Mouse (Mus musculus) heart, adult 11 months (tissue): ENCODE measurements at regions not wholly inside any gene's neighbourhood (a gene's known extent, or its start where the extent isn't known, plus 50 kb on each side); places are given as distances from the start of the nearest gene placed in this dataset.

Source experiments
- DNase-seq: peaks from one replicate; pipeline ENCODE4 v3.0.0; 2022

DNA sequence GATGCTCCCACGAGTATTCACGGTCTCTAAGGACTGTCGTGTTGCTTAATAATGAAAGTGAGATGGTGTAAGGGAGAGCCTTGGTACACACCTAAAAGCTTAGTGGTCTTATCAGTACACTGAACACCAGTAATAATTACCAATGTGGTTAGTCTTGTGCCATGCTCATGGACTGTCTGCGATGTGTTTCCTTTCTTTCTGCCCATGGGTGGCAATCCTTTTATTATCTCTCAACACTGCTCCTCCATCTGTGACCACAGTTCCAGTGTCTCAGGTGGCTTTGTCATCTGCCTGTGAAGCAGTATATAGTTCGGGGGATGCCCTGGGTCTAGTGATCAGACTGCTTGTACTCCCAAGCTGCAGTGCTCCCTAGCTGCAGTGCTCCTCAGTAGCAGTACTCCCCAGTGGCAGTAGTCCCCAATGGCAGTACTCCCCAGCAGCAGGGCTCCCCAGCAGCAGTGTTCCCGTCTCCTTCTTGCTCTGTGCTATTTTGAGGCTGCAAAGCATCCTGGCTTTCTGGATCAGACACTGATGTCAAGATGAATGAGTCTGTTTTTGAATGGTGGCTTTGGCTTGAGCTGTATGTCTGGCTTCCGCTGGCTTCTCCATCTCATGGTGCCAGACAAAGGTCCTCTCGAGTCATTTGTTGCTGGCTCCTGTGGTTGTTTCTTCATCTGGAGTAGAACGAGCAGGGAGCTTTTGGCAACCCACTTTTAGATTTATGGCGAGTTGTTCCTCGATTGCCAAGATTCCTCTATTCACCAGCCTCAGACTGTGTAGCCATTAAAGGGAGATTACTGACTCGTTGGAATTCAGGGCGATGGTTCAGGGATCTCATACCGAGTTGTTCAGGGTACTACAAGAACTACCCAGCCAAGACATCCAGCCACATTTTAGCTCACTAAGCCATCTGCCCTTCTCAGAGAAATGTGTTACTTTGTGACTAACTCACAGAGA lies 88.4 kb upstream of the Plxnc1 start:
- no peak for DNase-seq

- no peak for DNase-seq
These were observed 86.7 kb upstream of the Plxnc1 start for GRCm38 (mm10) chr10:95031371-95031770.

DNA sequence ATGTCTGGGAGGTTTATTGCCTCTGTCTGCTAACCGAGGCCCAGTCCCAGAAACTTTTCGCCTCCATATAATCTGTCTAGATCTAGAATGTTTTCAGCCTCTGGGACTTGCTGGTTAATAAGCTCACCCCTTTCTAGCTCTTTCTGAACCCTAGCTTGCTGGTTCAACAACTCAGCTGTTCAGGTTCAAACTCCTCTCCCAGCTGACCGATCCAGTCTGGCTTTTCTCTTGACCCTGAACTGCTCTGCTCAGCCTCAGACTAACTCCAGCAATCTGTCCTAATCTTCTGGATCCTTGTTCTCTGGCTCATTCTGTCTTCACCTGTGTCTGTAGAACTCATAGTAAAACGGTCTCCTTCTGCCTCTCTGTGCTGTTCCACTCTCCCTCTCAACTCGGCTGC lies 86.2 kb upstream of the Plxnc1 start:
- no peak for DNase-seq

- DNase-seq: no peak
These were observed 84.9 kb upstream of the Plxnc1 start for GRCm38 (mm10) chr10:95029554-95029953.

DNA sequence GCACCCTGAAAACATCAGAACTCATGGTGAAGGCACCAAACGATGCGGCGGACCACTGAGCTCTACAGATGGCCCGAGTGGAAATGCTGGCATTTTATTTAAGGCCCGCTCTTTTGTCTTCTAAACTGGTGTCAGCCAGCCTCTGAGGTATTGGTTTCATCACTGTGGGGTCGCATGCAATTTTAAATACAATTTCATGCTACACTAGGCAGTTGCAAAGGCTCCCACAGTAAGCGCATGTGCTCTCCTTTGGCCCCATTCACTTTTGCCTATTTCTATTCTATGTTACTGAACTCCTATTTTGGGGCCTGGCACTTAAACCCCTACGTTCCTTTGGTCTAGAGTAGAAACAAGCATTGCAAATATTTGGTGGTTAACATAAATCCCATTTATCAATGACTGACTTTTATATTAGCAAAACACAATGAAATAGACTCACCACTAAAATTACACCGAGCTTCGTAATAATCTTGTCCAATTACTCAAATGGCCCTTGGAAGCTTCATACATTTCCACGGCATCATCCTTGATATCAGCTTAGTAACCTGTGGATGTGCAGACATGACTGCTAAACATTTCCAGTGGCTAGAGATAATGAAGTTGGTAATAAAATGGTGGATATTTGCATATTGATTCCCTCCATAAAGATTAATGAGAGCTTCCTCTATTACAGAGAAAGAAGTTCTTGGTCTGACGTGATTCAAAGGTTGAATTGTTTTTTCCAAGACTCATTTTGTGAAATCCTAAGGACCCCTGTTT lies 81.1 kb upstream of the Plxnc1 start:
- no peak for DNase-seq

DNA sequence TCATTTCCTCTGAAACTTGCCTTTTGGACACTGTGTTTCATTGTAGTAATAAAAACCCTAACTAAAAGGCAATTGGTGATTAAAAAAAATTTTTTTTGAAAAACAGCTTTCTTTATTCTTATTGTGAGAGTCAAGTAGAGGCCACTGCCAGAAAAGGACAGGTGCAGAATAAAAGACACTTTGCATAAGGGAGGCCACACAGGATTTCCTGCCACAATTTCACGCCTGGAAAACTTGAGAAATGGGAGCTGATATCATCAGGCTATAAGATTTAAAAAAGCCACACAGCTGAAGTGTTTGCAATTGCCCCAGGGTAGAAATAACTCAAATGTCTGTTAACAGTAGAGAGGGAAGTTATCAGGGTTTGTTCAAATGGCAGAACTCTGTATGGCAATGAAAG lies 76.6 kb upstream of the Plxnc1 start:
- no peak for DNase-seq

- DNase-seq: no peak
These were observed 72.3 kb upstream of the Plxnc1 start for GRCm38 (mm10) chr10:95016896-95017295.

DNA sequence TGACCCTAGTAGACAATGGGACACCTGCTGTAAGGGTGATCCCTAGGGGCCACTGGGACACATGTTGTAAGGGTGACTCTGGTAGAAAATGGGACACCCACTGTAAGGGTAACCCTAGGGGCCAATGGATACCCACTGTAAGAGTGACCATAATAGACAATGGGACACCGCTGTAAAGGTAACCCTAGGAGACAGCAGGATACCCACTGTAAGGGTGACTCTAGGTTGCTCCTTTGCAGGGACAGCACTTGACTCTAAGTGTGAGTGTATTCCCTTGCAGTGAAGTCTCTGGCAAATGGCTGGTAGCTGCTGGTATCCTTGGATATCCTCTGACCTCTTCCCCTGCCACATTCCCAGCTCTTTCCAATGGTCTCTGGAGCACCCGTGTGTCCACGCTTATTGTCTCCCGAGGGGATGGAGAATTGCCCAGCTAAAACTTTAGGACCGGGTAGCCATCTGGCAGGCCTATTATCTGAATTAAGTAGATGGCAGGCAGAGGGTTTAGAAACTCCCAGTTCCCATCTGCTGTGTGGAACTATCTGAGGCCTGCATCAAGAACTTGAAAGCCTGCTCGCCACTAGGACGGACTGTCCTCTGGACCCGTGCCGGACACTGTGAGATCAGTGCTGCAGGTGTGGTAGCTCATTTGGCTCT lies 70.8 kb upstream of the Plxnc1 start:
- DNase-seq: peak; percentile 70

DNA sequence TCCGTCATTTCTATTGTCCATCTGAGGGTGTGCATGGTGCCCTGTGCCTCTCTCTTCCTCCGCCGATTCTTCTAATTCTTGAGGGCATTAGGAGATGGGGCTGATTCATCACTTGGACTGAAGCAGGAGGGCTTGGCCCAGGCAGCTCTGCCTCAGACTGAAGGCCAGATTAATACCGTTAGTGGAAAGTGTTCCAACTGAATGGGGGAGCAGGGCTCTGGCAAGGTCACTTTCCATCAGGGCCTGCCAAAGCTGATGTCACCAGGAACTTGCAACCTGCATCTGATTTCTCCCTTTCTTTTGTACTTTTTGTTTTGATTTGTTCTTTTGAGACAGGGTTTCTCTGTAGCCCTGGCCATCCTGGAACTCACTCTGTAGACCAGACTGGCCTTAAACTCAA lies 69.3 kb upstream of the Plxnc1 start:
- peak; percentile 97 for DNase-seq

DNA sequence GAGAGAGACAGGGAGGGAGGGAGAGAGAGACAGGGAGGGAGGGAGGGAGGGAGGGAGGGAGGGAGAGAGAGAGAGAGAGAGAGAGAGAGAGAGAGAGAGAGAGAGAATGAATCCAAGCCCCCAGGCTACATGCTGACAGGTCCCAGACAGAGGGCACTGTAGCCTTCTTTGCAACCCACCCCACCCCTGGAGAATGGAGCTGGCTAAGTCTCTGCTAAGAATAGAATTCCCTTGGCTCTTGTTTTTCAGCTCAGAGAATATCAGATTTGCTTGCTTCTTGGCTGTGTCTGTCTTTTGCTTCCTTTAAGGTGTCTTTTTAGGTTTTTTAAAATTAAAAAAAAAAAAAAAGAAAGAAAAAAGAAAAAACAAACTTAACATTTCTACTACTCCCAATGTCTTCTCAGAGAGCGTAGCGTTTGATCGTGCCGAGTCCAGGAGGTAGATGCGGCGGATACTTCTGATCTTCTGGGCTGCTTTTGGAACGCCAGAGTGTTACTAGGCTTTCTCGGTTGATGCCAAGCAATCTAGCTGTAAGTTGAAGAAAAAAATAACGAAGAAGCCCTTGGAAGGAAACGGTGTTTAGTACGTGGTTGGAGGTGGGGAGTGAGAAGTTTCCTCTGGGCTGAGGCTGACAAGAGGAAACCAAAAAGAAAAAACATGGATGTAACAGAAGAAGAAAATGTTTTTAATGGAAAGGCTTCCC lies 68.7 kb upstream of the Plxnc1 start:
- no peak for DNase-seq

DNA sequence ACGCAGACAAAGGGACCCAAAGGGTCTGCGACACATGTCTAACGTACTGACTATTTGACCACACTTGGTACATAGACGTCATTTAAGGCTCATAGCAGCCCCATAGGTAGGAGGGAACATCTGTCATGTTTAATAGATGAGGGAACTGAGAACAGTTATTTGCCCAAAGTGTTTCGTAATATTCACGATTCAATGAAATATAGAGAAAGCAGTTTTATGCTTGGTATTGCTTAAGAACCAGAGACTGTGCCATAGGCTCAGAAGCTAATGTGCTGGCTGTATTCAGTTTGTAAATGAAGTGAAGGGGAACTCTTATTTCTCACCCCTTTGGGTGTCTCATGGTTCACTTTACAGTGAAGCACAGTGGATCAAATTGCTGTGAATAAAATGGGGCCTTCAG lies 65.7 kb upstream of the Plxnc1 start:
- DNase-seq: no peak

DNA sequence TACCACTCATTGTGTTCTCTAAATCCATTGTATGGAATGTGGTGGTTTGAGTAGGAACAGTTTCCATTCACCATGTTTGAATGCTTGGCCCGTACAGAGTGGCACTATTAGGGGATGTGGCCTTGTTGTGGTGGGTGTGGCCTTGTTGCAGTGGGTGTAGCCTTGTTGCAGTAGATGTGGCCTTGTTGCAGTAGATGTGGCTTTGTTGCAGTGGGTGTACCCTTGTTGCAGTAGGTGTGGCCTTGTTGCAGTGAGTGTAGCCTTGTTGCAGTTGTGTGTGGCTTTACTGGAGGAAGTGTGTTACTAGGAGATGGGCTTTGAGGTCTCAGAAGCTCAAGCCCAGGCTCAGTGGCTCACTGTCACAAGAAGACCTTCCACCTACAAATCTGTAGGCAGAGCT lies 64.4 kb upstream of the Plxnc1 start:
- no peak for DNase-seq

- peak; percentile 94 for DNase-seq
These were observed 59.6 kb upstream of the Plxnc1 start for GRCm38 (mm10) chr10:95004065-95004763.

- DNase-seq: peak; percentile 97
These were observed 59.0 kb upstream of the Plxnc1 start for GRCm38 (mm10) chr10:95003621-95004020.

- peak; percentile 91 for DNase-seq
These were observed 57.0 kb upstream of the Plxnc1 start for GRCm38 (mm10) chr10:95001650-95002049.

DNA sequence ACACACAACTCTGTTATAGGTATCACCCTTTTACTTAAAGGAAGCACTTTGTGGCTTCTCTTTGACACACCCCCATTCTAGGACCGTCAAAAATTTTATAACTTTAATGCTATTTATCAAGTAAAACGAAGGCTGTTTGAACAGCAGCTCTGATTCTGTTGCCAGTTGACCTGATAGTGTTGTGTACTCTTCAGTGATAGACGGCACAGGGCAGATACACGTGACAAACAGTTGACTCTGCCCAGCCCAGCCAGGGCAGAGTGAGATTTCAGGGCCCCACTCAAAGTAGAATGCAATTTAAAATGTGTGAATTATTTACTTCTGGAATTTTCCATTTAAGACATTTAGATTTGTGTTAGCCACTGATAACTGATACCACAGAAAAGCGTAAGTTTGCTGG lies 55.1 kb upstream of the Plxnc1 start:
- no peak for DNase-seq
